Mouse (Mus musculus): ENCODE measurements around the gene St5. TPM values are rescaled to one million over a fixed set of nuclear protein-coding genes. Genes with fewer than 3 reads are reported as not detected.
A peak's percentile ranks its signal among the peaks of the same experiment; 100 is the strongest.

The St5 gene
- polyA plus RNA-seq, 1 experiment from 2014 or later, result 20.1 TPM

GRCm38 (mm10) chr7:109584467-109584866, 118.9 kb downstream of the St5 start:
- Histone ChIP-seq H3K9me3 (replicated peaks) (no peaks in the 10 kb centered on the region), H3K27ac (replicated peaks) (no peak overlapping the region), H3K4me2 (no peak overlapping the region), H3K9ac (no peak overlapping the region), H3K36me3 (replicated peaks) (no peaks in the 10 kb centered on the region), H3K4me1 (replicated peaks) (peaks cover 24% of the 10 kb centered on the region), H3K27me3 (no peaks in the 10 kb centered on the region), H3K4me3 (replicated peaks) (no peak overlapping the region)
- no peak for ATAC-seq (ENCODE audit: insufficient read depth)
- 60% methylated on average over 1 of the region's 1 CpGs for WGBS (ENCODE audit: insufficient replicate concordance)

DNA sequence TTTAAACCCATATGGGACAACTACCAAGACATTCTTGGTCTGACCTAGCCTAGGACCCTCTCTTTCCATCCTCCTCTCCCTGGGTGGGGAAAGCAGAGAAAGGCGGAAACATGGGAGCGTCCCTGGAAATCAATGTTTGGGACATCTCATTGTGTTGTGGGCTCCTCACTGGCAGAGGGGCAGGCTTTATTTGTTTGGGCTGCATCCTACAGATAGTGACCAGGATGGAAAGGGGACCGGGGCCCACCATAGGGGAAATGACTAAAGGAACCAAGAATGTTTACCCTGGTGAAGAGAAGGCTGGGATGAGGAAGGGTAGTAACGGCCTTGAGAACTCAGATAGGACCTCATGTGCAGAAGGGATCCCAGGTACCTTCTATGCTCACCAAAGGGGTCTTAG, 122.9 kb downstream of the St5 start:
- WGBS (ENCODE audit: insufficient replicate concordance), result 51% methylated on average over 4 of the region's 4 CpGs

DNA sequence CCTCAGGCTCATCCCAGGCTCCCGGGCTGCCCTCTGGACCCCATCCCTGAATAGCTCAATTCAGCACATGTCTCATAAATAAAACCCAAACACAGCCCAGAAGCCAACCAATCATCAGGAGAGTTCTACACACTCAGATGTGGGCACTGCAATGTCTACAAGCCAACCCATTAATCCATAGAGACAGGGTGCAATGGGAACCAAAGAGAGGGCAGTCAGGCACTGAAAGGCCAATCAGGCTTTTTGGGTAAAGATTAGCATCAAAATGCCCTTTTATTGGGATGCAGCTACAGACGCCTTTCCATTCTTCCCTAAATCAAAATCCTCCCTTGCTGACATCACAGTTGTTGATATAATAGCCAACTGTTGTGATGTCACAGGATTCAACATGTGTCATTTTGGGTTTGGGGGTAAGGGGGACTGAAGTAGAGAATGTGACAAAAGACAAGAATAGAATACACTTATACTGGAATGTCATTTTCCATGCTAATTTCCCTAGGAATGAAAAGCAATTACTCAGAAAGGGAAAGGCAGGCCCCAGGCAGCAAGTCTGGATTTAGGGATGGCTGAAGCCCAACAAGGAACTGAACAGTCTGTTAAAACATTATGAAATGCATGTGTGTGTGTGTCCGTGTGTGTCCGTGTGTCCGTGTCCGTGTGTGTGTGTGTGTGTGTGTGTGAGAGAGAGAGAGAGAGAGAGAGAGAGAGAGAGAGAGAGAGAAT, 123.7 kb downstream of the St5 start:
- H3K27ac ChIP-seq (replicated peaks), result no peak overlapping the region
- H3K36me3 ChIP-seq (replicated peaks), result no peaks in the 10 kb centered on the region
- H3K4me2 ChIP-seq, result no peak overlapping the region
- H3K9ac ChIP-seq, result no peak overlapping the region
- H3K27me3 ChIP-seq, result no peaks in the 10 kb centered on the region
- WGBS (ENCODE audit: insufficient replicate concordance), result 71% methylated on average over 6 of the region's 6 CpGs
- ATAC-seq (ENCODE audit: insufficient read depth), result no peak
- peaks cover 8% of the 10 kb centered on the region; the same call in 1 of the 2 replicates for H3K4me1 ChIP-seq (replicated peaks)
- no peaks in the 10 kb centered on the region for H3K9me3 ChIP-seq (replicated peaks)
- no peak overlapping the region for H3K4me3 ChIP-seq (replicated peaks)

More for the DNA sequence above, 122.9 kb downstream of the St5 start:
- Histone ChIP-seq H3K27ac (replicated peaks) (no peak overlapping the region), H3K4me3 (replicated peaks) (no peak overlapping the region), H3K36me3 (replicated peaks) (no peaks in the 10 kb centered on the region), H3K9ac (no peak overlapping the region), H3K9me3 (replicated peaks) (no peaks in the 10 kb centered on the region), H3K27me3 (no peaks in the 10 kb centered on the region), H3K4me1 (replicated peaks) (peaks cover 8% of the 10 kb centered on the region; the same call in 1 of the 2 replicates), H3K4me2 (no peak overlapping the region)
- ATAC-seq (ENCODE audit: insufficient read depth), result no peak

DNA sequence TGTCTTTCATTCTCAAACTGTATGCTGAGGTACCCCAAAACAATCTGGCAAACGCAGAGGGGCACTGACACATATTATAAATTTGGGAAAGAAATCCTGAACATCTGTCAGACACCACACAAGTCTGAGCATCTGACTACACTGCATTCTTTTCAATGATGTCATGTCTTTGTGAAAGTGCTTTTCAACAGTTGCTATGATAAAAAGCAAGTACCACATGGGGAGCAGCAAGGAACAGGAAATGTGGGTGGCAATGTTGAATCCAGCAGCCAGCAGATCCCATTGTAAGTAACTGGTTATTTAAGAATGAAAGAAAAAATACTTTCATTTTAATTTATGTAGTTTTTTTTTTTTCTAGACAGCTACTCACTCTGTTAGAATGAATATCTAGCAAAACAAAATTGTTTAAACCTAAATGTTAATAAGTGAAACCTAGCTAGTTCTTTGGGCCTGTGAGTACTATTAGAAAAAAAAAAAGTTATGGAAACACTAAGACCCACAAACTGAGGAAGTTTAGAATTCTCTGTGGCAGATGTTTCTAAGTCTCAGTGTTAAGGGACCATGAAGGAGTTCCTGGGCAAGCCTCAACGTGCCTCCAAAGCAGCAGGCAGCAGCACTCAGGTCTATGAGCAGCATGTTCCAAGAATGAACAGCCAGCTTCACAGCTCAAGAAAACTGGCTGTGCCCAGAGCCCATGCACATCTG, 124.4 kb downstream of the St5 start:
- Histone ChIP-seq H3K36me3 (replicated peaks) (no peaks in the 10 kb centered on the region), H3K4me3 (replicated peaks) (no peak overlapping the region), H3K4me1 (replicated peaks) (peaks cover 8% of the 10 kb centered on the region; the same call in 1 of the 2 replicates), H3K9ac (no peak overlapping the region), H3K9me3 (replicated peaks) (no peaks in the 10 kb centered on the region), H3K27me3 (no peaks in the 10 kb centered on the region), H3K27ac (replicated peaks) (no peak overlapping the region), H3K4me2 (no peak overlapping the region)
- ATAC-seq (ENCODE audit: insufficient read depth), result no peak
- 42% methylated on average over 2 of the region's 2 CpGs for WGBS (ENCODE audit: insufficient replicate concordance)

- no peaks in the 10 kb centered on the region for H3K9me3 ChIP-seq (replicated peaks)
- H3K4me1 ChIP-seq (replicated peaks), result peaks cover 8% of the 10 kb centered on the region; the same call in 1 of the 2 replicates
- H3K27me3 ChIP-seq, result no peaks in the 10 kb centered on the region
- no peak for ATAC-seq (ENCODE audit: insufficient read depth)
- no peak overlapping the region for H3K9ac ChIP-seq
- H3K27ac ChIP-seq (replicated peaks), result no peak overlapping the region
- H3K36me3 ChIP-seq (replicated peaks), result no peaks in the 10 kb centered on the region
- no peak overlapping the region for H3K4me2 ChIP-seq
- H3K4me3 ChIP-seq (replicated peaks), result no peak overlapping the region
- 53% methylated on average over 11 of the region's 11 CpGs for WGBS (ENCODE audit: insufficient replicate concordance)
These were observed 126.8 kb downstream of the St5 start for GRCm38 (mm10) chr7:109576321-109577314.

GRCm38 (mm10) chr7:109574166-109574565, 129.2 kb downstream of the St5 start:
- Histone ChIP-seq H3K36me3 (replicated peaks) (no peaks in the 10 kb centered on the region), H3K9ac (no peak overlapping the region), H3K4me3 (replicated peaks) (no peak overlapping the region), H3K27me3 (no peaks in the 10 kb centered on the region), H3K4me2 (no peak overlapping the region), H3K4me1 (replicated peaks) (peaks cover 8% of the 10 kb centered on the region; the same call in 1 of the 2 replicates), H3K9me3 (replicated peaks) (no peaks in the 10 kb centered on the region), H3K27ac (replicated peaks) (no peak overlapping the region)
- ATAC-seq (ENCODE audit: insufficient read depth), result no peak
- 79% methylated on average over 7 of the region's 7 CpGs for WGBS (ENCODE audit: insufficient replicate concordance)

- Histone ChIP-seq H3K4me1 (replicated peaks) (peaks cover 18% of the 10 kb centered on the region), H3K27ac (replicated peaks) (no peak overlapping the region), H3K4me2 (no peak overlapping the region), H3K36me3 (replicated peaks) (no peaks in the 10 kb centered on the region), H3K4me3 (replicated peaks) (no peak overlapping the region), H3K9me3 (replicated peaks) (no peaks in the 10 kb centered on the region), H3K27me3 (no peaks in the 10 kb centered on the region), H3K9ac (no peak overlapping the region)
- 75% methylated on average over 4 of the region's 4 CpGs for WGBS (ENCODE audit: insufficient replicate concordance)
- ATAC-seq (ENCODE audit: insufficient read depth), result no peak
These were observed 135.0 kb downstream of the St5 start for GRCm38 (mm10) chr7:109568391-109568892.

DNA sequence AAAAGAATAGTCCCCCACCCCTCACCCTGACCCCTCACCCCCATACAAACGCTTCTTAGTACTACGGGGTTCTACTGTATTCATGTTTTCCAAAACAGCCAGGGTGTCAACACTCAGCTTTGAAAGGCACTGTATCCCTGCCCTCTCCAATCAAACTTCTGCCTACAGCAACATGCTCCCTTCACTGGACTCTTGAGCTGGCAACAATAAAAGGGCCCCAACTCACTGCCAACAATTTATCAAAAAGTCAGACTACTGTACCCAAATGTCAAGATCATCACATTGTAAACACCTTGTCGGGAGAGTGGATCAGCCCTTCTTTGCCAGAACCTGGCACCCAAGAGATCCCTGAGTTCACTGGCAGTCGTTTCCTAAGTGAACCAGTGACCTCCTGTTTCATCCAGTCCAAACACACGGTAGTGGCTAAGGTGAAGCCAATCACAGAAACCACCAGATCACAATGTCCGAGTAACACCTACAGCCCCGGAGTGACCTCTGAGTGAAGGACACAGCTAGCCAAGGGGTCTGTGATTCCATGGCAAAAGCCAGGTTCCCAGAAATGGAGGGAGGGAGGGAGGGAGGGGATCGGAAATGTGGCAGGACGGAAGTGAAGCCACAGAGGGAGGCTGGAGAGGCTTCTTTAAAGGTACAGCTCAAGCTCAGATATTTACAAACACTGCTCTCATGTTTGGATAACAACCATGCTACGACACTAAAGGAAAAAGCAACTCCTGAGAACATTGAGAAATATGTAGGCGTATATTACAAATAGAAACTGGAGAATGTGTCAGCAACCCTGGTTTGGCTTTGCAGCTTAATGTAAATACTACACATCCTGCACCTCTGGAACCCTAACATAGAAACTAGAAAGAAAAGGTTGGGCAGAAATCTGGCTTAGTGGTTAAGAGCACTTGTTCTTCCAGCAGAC, 136.3 kb downstream of the St5 start:
- WGBS (ENCODE audit: insufficient replicate concordance), result 57% methylated on average over 11 of the region's 11 CpGs
- Histone ChIP-seq H3K27ac (replicated peaks) (peak overlapping the region; percentile 55), H3K4me3 (replicated peaks) (no peak overlapping the region), H3K4me1 (replicated peaks) (peaks cover 31% of the 10 kb centered on the region), H3K36me3 (replicated peaks) (no peaks in the 10 kb centered on the region), H3K9ac (no peak overlapping the region), H3K4me2 (no peak overlapping the region), H3K27me3 (no peaks in the 10 kb centered on the region), H3K9me3 (replicated peaks) (no peaks in the 10 kb centered on the region)
- ATAC-seq (ENCODE audit: insufficient read depth), result peak; percentile 32; the same call in 1 of the 2 replicates

- no peak overlapping the region for H3K4me3 ChIP-seq (replicated peaks)
- ATAC-seq (ENCODE audit: insufficient read depth), result 0 out of 2 replicates have a peak, but pooled peaks have one; percentile 26
- no peaks in the 10 kb centered on the region for H3K27me3 ChIP-seq
- H3K27ac ChIP-seq (replicated peaks), result peak overlapping the region; percentile 55
- H3K4me1 ChIP-seq (replicated peaks), result peaks cover 34% of the 10 kb centered on the region
- H3K9ac ChIP-seq, result no peak overlapping the region
- H3K9me3 ChIP-seq (replicated peaks), result no peaks in the 10 kb centered on the region
- H3K36me3 ChIP-seq (replicated peaks), result no peaks in the 10 kb centered on the region
- H3K4me2 ChIP-seq, result no peak overlapping the region
These were observed 137.1 kb downstream of the St5 start for GRCm38 (mm10) chr7:109566327-109566726.

DNA sequence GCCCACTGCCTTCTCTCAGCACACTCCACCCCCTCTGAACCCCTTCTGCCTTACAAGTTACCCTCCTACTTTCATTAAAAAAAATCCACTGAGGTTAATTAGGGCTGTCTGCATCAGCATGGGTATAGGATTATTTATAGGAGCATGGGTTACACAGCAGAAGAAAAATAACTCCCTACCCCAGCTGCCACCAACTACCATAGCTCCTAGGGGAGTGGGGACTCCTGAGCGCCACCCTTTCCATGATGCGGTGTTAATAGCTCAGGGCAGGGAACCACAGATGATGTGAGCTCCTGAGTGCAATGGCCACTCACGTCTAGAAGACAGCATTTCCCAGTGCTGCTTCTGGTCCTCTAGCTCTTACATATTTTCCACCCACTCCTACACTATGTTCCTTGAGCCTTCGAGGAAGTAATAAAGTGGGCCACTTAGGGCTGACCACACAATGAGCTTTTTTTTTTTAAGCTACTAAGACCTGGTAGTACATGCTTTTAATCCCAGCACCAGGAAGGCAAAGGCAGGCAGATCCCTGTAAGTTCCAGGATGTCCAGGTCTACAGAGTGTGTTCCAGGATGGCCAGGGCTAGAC, 139.5 kb downstream of the St5 start:
- no peaks in the 10 kb centered on the region for H3K27me3 ChIP-seq
- H3K27ac ChIP-seq (replicated peaks), result no peak overlapping the region
- no peak for ATAC-seq (ENCODE audit: insufficient read depth)
- H3K9me3 ChIP-seq (replicated peaks), result no peaks in the 10 kb centered on the region
- H3K9ac ChIP-seq, result no peak overlapping the region
- no peak overlapping the region for H3K4me2 ChIP-seq
- no peaks in the 10 kb centered on the region for H3K36me3 ChIP-seq (replicated peaks)
- peaks cover 34% of the 10 kb centered on the region for H3K4me1 ChIP-seq (replicated peaks)
- 57% methylated on average over 4 of the region's 4 CpGs for WGBS (ENCODE audit: insufficient replicate concordance)
- H3K4me3 ChIP-seq (replicated peaks), result no peak overlapping the region
